Mouse (Mus musculus) frontal cortex, adult 2 months (tissue): ENCODE data around the gene Peli2. TPM values are rescaled to one million over a fixed set of nuclear protein-coding genes. Genes with fewer than 3 reads are reported as not detected.
A peak's percentile ranks its signal among the peaks of the same experiment; 100 is the strongest.

ENCODE experiments used
- DNase-seq, 2 experiments: peaks; one replicate each; pipeline ENCODE4 v3.0.0; 2022; ENCODE audit warnings: low spot score in 1 of 2; ENCODE audit errors: extremely low spot score in 1 of 2
- polyA plus RNA-seq: library from polyadenylated mRNA; depleted of rRNA; stranded (reverse); fragments of >200 nt; gene quantifications from 2 replicates; pipeline ENCODE4 v1.2.3, GENCODE M21; 2012

The Peli2 gene
- polyA plus RNA-seq, 1 experiment: 28.5 TPM

DNA sequence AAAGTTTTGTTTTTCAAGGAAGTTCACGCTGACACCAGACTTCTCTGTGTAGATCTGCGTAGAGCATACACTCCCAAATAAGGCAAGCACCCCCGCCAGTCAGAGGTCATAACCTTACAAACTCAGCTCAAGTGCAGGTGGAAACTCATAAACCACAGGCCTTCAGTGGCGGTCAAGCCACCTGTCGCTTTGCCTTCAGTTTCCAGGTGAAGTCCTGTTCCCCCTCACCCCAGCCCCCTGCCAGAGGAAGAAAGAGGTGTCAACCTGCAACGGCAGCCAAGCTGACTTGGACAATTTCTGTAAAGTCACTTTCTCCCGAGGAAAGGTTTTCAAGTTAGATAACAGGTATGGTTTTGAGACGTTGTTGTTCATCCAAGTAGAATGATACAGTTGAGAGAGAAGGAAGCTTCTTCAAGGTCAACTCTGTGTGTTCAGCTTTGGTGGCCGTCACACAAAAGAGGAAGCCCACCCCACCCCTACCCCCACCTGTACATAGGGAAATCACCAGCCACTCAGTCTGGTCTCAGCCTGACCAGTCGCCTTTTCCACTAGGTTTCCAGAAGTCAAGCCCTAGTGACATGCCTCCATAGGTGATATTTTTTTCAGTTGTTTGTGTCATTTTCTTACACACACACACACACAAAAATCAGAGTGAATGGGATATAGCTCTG lies 138.2 kb downstream of the Peli2 start:
- no peak for DNase-seq

- no peak for DNase-seq
These were observed 142.5 kb downstream of the Peli2 start for GRCm38 (mm10) chr14:48263146-48263545.

DNA sequence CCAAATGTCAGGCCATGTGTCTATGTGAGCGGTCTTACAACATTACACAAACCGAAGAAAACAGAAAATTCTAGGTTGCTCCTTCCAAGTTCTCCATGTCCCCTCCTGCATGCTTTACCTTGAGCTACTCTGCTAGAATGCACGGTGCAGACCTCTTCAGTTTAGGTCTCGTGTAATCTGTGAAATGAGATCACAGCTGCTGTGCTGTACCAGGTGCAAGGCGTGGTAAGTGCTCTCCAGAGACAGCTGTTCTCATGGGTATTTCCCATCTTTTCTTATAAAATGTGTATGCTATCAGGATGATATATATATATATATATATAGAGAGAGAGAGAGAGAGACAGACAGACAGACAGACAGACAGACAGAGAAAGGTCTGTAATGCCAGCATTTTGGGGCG lies 146.1 kb downstream of the Peli2 start:
- DNase-seq: no peak

DNA sequence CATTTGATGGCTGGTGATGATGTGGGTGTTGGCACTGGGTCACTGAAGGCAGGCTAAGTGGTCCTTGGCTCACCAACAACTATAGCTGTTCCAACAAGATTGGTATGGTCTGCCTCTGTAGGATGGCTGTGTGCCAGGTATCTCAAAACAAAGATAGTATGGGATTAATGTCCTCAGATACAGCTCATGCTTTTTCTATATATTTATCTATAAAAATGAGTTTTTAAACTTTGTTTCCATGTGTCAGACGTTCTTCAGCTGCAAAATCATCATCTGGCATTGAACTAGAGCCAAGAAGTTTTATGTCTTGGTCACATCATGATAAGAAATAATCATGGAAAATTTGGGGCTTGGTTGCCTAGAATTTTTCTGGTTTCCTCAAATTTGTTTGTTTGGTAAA lies 157.7 kb downstream of the Peli2 start:
- DNase-seq: no peak

DNA sequence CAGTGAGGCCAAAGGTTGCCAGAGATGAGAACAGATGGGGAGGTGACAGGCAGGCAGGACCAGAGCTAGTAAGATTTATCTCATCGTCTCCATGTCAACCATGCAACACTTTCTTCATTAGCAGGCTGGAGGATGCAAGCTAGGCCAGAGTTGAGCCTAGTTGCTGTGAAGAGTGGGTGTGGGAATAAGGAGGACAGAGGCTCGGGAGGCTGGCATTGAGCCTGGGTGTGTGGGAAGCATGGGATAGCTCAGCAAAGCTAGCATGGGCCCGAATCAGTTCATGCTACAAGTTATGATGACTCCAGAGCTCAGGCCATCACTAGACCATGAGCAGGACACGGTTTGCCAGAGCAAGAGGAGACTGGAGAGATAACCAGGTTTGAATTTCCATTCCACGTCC lies 166.3 kb downstream of the Peli2 start:
- DNase-seq: peak; percentile 50 to 79

- DNase-seq: no peak
These were observed 167.0 kb downstream of the Peli2 start for GRCm38 (mm10) chr14:48287581-48287980.

- peak in 1 of 2 experiments; percentile 28 for DNase-seq
These were observed 168.0 kb downstream of the Peli2 start for GRCm38 (mm10) chr14:48288600-48288999.

DNA sequence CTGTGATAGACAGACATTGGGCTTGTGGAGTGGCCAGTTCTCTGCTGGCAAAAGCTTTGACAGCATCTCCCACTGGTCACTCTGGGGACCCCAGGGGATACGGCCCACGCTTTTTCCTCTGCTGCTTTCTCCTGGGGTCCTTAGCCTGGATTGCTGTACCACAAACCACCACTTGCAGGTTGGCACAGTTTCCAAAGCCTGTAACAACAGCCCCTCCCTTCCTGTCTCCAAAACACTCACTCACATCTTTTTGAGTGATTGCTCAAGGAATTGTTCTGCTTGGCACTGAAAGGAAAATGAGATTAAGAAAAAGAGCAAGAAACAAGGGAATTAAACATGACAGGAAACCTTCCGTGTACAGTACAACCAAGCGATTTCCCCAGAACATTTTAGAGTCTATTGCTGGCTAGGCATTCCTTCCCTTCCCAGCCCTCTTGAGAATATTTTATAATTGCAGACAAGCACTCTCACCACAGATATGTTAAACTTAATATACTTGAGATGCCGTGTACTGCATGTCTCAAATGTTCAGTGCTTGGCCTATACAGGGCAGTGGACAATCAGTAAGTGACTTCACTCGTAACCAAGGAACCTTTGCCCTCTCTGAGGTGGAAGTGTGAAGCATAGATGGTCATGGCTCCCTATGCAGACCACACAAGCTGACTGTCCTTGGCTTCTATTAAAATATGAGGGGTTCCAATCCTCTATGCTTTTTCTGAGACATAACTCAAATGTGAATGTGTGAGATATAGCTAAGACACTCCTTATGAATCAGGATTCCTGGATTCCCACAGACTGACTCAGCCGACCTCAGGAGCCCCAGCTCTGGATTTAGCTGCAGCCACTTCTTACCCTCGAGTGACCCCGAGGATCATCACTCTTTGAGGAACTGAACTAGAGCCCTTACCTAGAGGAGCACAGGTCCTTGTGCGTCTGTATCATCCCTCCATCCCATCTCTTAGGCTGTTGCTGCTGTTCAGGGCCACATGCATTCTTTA lies 169.3 kb downstream of the Peli2 start:
- no peak for DNase-seq

DNA sequence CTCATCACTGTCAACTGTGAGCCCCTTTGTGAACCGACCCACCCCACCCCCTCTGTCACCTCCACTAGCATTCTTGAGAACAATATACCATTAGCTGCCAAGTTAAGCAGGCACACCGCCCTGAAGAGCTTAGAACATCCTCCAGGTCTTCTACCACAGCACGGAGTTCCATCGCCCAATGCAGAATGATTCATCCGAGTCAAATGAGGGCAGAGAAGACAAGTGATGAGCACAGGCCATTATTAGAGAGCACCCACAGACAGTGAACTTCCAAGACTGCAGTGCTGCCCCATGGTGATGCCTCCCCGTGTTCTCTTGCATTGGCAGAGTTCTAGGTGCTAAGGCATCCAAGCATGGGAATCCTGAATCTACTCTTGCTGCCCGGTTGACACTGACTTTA lies 172.9 kb downstream of the Peli2 start:
- DNase-seq: no peak

- DNase-seq: no peak
These were observed 174.8 kb downstream of the Peli2 start for GRCm38 (mm10) chr14:48295410-48295809.

- DNase-seq: peak in 1 of 2 experiments; percentile 36
These were observed 175.2 kb downstream of the Peli2 start for GRCm38 (mm10) chr14:48295815-48296271.

DNA sequence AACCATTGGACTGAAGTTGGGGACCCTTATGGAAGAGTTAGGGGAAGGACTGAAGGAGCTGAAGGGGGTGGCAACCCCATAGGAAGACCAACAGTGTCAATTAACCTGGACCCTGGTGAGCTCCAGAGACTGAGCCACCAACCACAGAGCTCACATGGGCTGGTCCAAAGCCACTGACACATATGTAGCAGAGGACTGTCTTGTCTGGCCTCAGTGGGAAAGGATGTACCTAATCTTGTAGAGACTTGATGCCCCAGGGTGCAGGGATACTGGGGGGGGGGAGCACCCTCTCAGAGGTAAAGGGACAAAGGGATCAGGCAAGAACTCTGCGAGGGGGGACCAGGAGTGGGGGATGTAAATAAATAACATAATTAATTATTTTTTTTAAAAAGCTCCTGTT lies 176.2 kb downstream of the Peli2 start:
- DNase-seq: no peak

DNA sequence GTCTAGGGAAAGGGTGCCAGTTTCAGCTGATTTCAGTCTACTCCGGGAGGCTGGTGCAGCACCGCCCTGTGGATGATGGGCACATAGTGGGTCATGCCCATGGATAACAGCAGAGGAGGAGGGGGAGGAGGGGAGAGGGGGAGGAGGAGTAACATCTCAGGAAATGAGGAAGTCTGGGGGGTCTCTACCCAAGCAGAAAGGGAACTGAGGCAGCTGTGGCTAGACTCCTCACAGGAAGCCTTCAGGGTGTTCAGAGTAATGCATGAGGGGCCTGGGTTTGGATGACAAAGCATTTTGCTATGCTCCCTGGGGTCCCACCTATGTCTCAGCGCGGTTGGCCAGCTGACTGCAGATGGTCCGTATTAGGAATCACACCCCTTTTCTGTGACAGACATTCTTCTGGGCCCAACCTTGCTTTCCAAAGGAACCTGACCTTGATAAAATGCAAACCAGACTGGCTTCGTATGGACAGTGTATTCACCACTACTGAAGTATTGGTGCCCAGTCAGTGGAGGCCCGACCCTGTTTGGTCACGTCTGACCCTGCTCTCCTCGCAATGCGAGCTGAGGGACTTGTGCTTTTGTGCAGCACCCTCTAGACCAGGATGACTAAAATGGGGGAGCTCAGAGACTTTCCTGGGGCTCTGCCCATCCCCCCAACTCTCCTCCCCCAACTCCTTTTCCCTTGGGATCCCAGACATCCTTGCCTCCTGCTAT lies 182.0 kb downstream of the Peli2 start:
- DNase-seq: no peak

DNA sequence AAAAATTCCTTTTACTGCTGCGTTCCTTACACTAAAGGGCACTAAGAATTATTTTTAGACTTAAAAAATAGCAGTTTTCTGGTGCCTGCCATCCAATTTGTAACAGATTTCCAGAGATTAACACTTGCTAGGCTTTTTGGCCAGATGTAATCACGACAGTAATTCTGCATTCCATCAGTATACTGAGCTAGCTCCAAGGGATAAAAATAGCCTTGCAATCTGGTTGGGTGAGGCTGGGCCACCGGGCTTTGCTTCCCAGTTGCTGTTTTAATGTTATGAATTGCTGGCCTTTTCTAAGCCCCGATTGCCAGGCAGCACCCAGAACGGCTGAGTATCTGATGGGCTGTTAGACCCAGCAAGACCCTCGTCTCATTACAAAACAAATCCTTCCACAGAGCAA lies 182.6 kb downstream of the Peli2 start:
- peak; percentile 33 to 64 for DNase-seq

DNA sequence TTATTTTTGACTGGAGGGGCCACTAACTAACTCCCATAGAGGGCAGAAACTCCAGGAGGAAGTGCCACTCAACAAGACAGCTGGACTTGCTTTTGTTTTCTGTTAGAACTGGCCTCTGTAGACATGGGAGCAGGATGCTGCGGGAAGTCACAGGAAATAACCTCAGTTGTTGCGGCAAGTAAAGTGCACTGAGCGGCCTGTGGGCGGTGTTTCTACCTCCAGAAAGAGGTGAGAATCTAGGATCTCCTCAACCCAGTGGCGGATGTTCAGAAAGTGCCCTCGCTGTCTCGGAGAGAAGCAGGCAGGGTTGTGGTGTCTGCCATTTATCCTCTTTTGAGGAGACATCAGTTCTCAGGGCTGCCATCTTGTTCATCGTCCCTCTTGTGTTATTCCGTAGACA lies 183.2 kb downstream of the Peli2 start:
- no peak for DNase-seq

DNA sequence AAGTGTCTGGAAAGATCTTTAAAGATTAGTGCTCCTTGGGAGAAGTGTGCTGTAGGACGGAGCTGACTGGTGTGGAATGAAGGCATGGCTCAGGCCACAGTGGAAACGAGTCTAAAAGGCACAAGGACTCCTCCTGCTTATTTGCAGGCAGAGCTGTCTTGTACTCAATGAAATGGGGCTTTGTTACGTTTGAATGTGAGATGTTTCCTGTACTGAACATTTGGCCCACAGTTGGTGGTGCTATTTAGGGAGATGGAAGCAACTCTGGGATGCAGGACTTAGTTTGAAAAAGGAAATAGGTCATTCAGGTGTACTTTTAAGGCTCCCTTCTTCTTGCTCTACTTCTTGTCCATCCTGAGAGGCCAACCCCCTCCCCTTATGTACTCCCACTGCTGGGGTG lies 192.6 kb downstream of the Peli2 start:
- no peak for DNase-seq

- no peak for DNase-seq
These were observed 195.8 kb downstream of the Peli2 start for GRCm38 (mm10) chr14:48316396-48316795.

- no peak for DNase-seq
These were observed 203.3 kb downstream of the Peli2 start for GRCm38 (mm10) chr14:48323771-48324459.

- no peak for DNase-seq
These were observed 203.8 kb downstream of the Peli2 start for GRCm38 (mm10) chr14:48324460-48324850.

GRCm38 (mm10) chr14:48327746-48328145 lies 207.1 kb downstream of the Peli2 start:
- no peak for DNase-seq
